Mouse (Mus musculus) neural tube, embryonic 13.5 days (tissue): ENCODE data around the gene Gm21943. TPM values are rescaled to one million over a fixed set of nuclear protein-coding genes. Genes with fewer than 3 reads are reported as not detected.
"Not testable (repeated sequence)": the region's sequence is repeated elsewhere in the genome, so short reads cannot be mapped to it uniquely, and the experiment has no call there.

Experiments used
- ATAC-seq: fragments of 200-750 bp; cut with Nextera tagmentation; 2 replicates; pipeline ENCODE4 v1.8.0; 2017; ENCODE audit warnings: low read depth, mild to moderate bottlenecking, moderate TSS enrichment, moderate library complexity
- H3K27ac ChIP-seq: fragments of 300-500 bp; sonication (generic); replicated peaks from 2 replicates; pipeline ENCODE4 v1.5.1; 2015; ENCODE audit warnings: moderate library complexity, mild to moderate bottlenecking, inconsistent platforms
- H3K27me3 ChIP-seq: fragments of 300-500 bp; sonication (generic); 2 replicates; pipeline ENCODE4 v1.6.1; 2015; ENCODE audit warnings: mild to moderate bottlenecking, inconsistent platforms
- H3K36me3 ChIP-seq: fragments of 300-500 bp; sonication (generic); 2 replicates; pipeline ENCODE4 v1.6.1; 2015; ENCODE audit warnings: mild to moderate bottlenecking, inconsistent platforms
- H3K4me1 ChIP-seq: fragments of 300-500 bp; sonication (generic); replicated peaks from 2 replicates; pipeline ENCODE4 v1.6.1; 2015; ENCODE audit warnings: inconsistent platforms
- H3K4me2 ChIP-seq: fragments of 300-500 bp; sonication (generic); 2 replicates; pipeline ENCODE4 v1.6.1; 2015; ENCODE audit warnings: inconsistent platforms, mild to moderate bottlenecking, moderate library complexity
- H3K4me3 ChIP-seq: fragments of 300-500 bp; sonication (generic); 2 replicates; pipeline ENCODE4 v1.5.1; 2015; ENCODE audit warnings: mild to moderate bottlenecking, inconsistent platforms
- H3K9ac ChIP-seq: fragments of 300-500 bp; sonication (generic); 2 replicates; pipeline ENCODE4 v1.6.1; 2015; ENCODE audit warnings: moderate library complexity, mild to moderate bottlenecking, inconsistent platforms
- H3K9me3 ChIP-seq: fragments of 300-500 bp; sonication (generic); 2 replicates; pipeline ENCODE4 v1.6.1; 2016; ENCODE audit warnings: inconsistent platforms
- WGBS: fragments of 180-500 bp; shearing (Covaris S2); methylation state at CpG from one replicate; pipeline ENCODE4 v1.1.7; 2015; 5-methylcytosine and 5-hydroxymethylcytosine counted together
- polyA plus RNA-seq: library from polyadenylated mRNA; unstranded; fragments of >200 nt; fragmentation: Nextera tagmentation; extraction: Ambion mirVana; gene quantifications from 2 replicates; pipeline ENCODE4 v1.2.1, GENCODE M21; 2015

Gm21943 gene
- polyA plus RNA-seq, result not detected in 2 replicates

DNA sequence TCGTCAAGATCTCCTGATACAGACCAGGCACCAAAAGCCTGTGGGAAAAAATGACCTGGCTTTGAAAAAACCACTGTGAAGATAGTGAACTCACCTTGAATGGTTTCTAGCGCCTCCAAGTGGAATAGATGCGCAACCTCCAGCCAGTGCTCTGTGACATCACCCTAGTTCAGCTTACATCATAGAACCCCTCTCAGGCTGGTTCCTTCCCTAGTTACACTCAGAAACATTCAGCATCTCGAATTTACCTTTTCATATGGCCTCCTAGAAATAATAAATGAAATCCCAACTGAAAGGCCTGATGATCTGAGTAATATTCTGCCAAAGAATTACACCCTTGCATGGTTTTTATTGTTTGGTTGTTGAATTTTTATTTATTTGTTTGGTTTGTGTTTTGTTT, at the start of gene Gm21943:
Gm21943 (minus strand) TSS at position 101 of the 400 bp plus-strand sequence.
- H3K9me3 ChIP-seq, H3K4me2 ChIP-seq, H3K4me1 ChIP-seq, H3K27me3 ChIP-seq, ATAC-seq, H3K4me3 ChIP-seq, H3K27ac ChIP-seq, H3K36me3 ChIP-seq, H3K9ac ChIP-seq: not testable (repeated sequence)
- no CpG with 5 or more reads among the region's 4 CpGs for WGBS

Other genes starting within 250 kb of the Gm21943 start
- gene Gm28961, start 172.0 kb upstream of the Gm21943 start, polyA plus RNA-seq, result not detected in 2 replicates